Mouse (Mus musculus): ENCODE measurements around the gene Prkaca. TPM values are rescaled to one million over a fixed set of nuclear protein-coding genes. Genes with fewer than 3 reads are reported as not detected.

Gene Prkaca
- 148 and 158 TPM in 2 replicates for polyA plus RNA-seq (2016; fragmentation: Nextera tagmentation; extraction: Ambion mirVana)

GRCm38 (mm10) chr8:83972150-83973120 is at the start of gene Prkaca:
Prkaca (plus strand) TSS chr8:83972993.
- peak; percentile 99 for DNase-seq (ENCODE audit: extremely low spot score, low spot score)
- Histone ChIP-seq H3K4me1 (peaks cover 39% of the 10 kb centered on the region), H3K4me3 (peak within 1 kb of the TSS; percentile 96), H3K9me3 (no peaks in the 10 kb centered on the region), H3K36me3 (replicated peaks) (peaks cover 42% of the 10 kb centered on the region), H3K27ac (peak within 1 kb of the TSS; percentile 88), H3K27me3 (ENCODE audit: poor library complexity, severe bottlenecking) (no peaks in the 10 kb centered on the region)
- WGBS, result 1% methylated on average over 91 of the region's 94 CpGs

- no peaks in the 10 kb centered on the region for H3K4me1 ChIP-seq
- no peak overlapping the region for H3K27ac ChIP-seq
- H3K4me3 ChIP-seq, result no peak overlapping the region
- no peaks in the 10 kb centered on the region for H3K9me3 ChIP-seq
- peaks cover 98% of the 10 kb centered on the region for H3K36me3 ChIP-seq (replicated peaks)
- WGBS, result 93% methylated on average over 5 of the region's 5 CpGs
- H3K27me3 ChIP-seq (ENCODE audit: poor library complexity, severe bottlenecking), result no peaks in the 10 kb centered on the region
- DNase-seq (ENCODE audit: extremely low spot score, low spot score), result no peak
These were observed 48.2 kb upstream of the Prkaca start for GRCm38 (mm10) chr8:83924585-83924984.

GRCm38 (mm10) chr8:83926266-83926665 is 46.5 kb upstream of the Prkaca start:
- H3K27ac ChIP-seq, result no peak overlapping the region
- H3K27me3 ChIP-seq (ENCODE audit: poor library complexity, severe bottlenecking), result no peaks in the 10 kb centered on the region
- H3K4me3 ChIP-seq, result no peak overlapping the region
- no peak for DNase-seq (ENCODE audit: extremely low spot score, low spot score)
- H3K4me1 ChIP-seq, result no peaks in the 10 kb centered on the region
- H3K9me3 ChIP-seq, result no peaks in the 10 kb centered on the region
- 82% methylated on average over 7 of the region's 7 CpGs for WGBS
- peaks cover 98% of the 10 kb centered on the region for H3K36me3 ChIP-seq (replicated peaks)

GRCm38 (mm10) chr8:83934222-83934621 is 38.6 kb upstream of the Prkaca start:
- H3K36me3 ChIP-seq (replicated peaks), result peaks cover 100% of the 10 kb centered on the region
- no peaks in the 10 kb centered on the region for H3K27me3 ChIP-seq (ENCODE audit: poor library complexity, severe bottlenecking)
- no peak overlapping the region for H3K4me3 ChIP-seq
- H3K9me3 ChIP-seq, result no peaks in the 10 kb centered on the region
- no peak for DNase-seq (ENCODE audit: extremely low spot score, low spot score)
- WGBS, result 92% methylated on average over 5 of the region's 5 CpGs
- H3K4me1 ChIP-seq, result no peaks in the 10 kb centered on the region
- H3K27ac ChIP-seq, result no peak overlapping the region

GRCm38 (mm10) chr8:83934994-83935393 is 37.8 kb upstream of the Prkaca start:
- WGBS, result 96% methylated on average over 2 of the region's 2 CpGs
- H3K4me1 ChIP-seq, result no peaks in the 10 kb centered on the region
- H3K36me3 ChIP-seq (replicated peaks), result peaks cover 99% of the 10 kb centered on the region
- no peak for DNase-seq (ENCODE audit: extremely low spot score, low spot score)
- H3K9me3 ChIP-seq, result no peaks in the 10 kb centered on the region
- no peak overlapping the region for H3K4me3 ChIP-seq
- no peak overlapping the region for H3K27ac ChIP-seq
- no peaks in the 10 kb centered on the region for H3K27me3 ChIP-seq (ENCODE audit: poor library complexity, severe bottlenecking)

GRCm38 (mm10) chr8:83935435-83935834 is 37.4 kb upstream of the Prkaca start:
- 90% methylated on average over 8 of the region's 8 CpGs for WGBS
- H3K4me1 ChIP-seq, result no peaks in the 10 kb centered on the region
- no peak overlapping the region for H3K4me3 ChIP-seq
- DNase-seq (ENCODE audit: extremely low spot score, low spot score), result no peak
- no peak overlapping the region for H3K27ac ChIP-seq
- no peaks in the 10 kb centered on the region for H3K9me3 ChIP-seq
- no peaks in the 10 kb centered on the region for H3K27me3 ChIP-seq (ENCODE audit: poor library complexity, severe bottlenecking)
- peaks cover 99% of the 10 kb centered on the region for H3K36me3 ChIP-seq (replicated peaks)

GRCm38 (mm10) chr8:83937645-83938044 is 35.1 kb upstream of the Prkaca start:
- peaks cover 79% of the 10 kb centered on the region for H3K36me3 ChIP-seq (replicated peaks)
- 84% methylated on average over 7 of the region's 7 CpGs for WGBS

GRCm38 (mm10) chr8:83938330-83938729 is 34.5 kb upstream of the Prkaca start:
- WGBS, result 93% methylated on average over 15 of the region's 15 CpGs
- no peak for DNase-seq (ENCODE audit: extremely low spot score, low spot score)
- Histone ChIP-seq H3K9me3 (no peaks in the 10 kb centered on the region), H3K4me1 (no peaks in the 10 kb centered on the region), H3K4me3 (no peak overlapping the region), H3K27me3 (ENCODE audit: poor library complexity, severe bottlenecking) (no peaks in the 10 kb centered on the region), H3K36me3 (replicated peaks) (peaks cover 72% of the 10 kb centered on the region), H3K27ac (no peak overlapping the region)

More at GRCm38 (mm10) chr8:83937645-83938044, 35.1 kb upstream of the Prkaca start:
- H3K27me3 ChIP-seq (ENCODE audit: poor library complexity, severe bottlenecking), result no peaks in the 10 kb centered on the region
- H3K4me1 ChIP-seq, result no peaks in the 10 kb centered on the region
- H3K9me3 ChIP-seq, result no peaks in the 10 kb centered on the region
- no peak for DNase-seq (ENCODE audit: extremely low spot score, low spot score)
- no peak overlapping the region for H3K4me3 ChIP-seq
- H3K27ac ChIP-seq, result no peak overlapping the region

- Histone ChIP-seq H3K36me3 (replicated peaks) (peaks cover 43% of the 10 kb centered on the region), H3K4me3 (no peak overlapping the region), H3K9me3 (no peaks in the 10 kb centered on the region), H3K27ac (no peak overlapping the region), H3K4me1 (no peaks in the 10 kb centered on the region), H3K27me3 (ENCODE audit: poor library complexity, severe bottlenecking) (no peaks in the 10 kb centered on the region)
- WGBS, result 78% methylated on average over 6 of the region's 6 CpGs
- DNase-seq (ENCODE audit: extremely low spot score, low spot score), result no peak
These were observed 31.6 kb upstream of the Prkaca start for GRCm38 (mm10) chr8:83941066-83941677.

- no peak for DNase-seq (ENCODE audit: extremely low spot score, low spot score)
- H3K27ac ChIP-seq, result no peak overlapping the region
- no peaks in the 10 kb centered on the region for H3K27me3 ChIP-seq (ENCODE audit: poor library complexity, severe bottlenecking)
- H3K4me3 ChIP-seq, result no peak overlapping the region
- H3K9me3 ChIP-seq, result no peaks in the 10 kb centered on the region
- peaks cover 31% of the 10 kb centered on the region for H3K36me3 ChIP-seq (replicated peaks)
- 88% methylated on average over 1 of the region's 1 CpGs for WGBS
- H3K4me1 ChIP-seq, result no peaks in the 10 kb centered on the region
These were observed 30.3 kb upstream of the Prkaca start for GRCm38 (mm10) chr8:83942446-83942845.

- no peaks in the 10 kb centered on the region for H3K27me3 ChIP-seq (ENCODE audit: poor library complexity, severe bottlenecking)
- WGBS, result 71% methylated on average over 3 of the region's 3 CpGs
- H3K27ac ChIP-seq, result no peak overlapping the region
- H3K9me3 ChIP-seq, result no peaks in the 10 kb centered on the region
- no peak overlapping the region for H3K4me3 ChIP-seq
- 0 out of 2 replicates have a peak, but pooled peaks cover under 1% of the 10 kb centered on the region for H3K36me3 ChIP-seq (replicated peaks)
- DNase-seq (ENCODE audit: extremely low spot score, low spot score), result no peak
- H3K4me1 ChIP-seq, result no peaks in the 10 kb centered on the region
These were observed 27.3 kb upstream of the Prkaca start for GRCm38 (mm10) chr8:83945540-83945939.

- Histone ChIP-seq H3K4me3 (peak overlapping the region; percentile 84), H3K4me1 (peaks cover 21% of the 10 kb centered on the region), H3K27ac (peak overlapping the region; percentile 80), H3K27me3 (ENCODE audit: poor library complexity, severe bottlenecking) (no peaks in the 10 kb centered on the region), H3K36me3 (replicated peaks) (peaks cover 15% of the 10 kb centered on the region), H3K9me3 (no peaks in the 10 kb centered on the region)
- DNase-seq (ENCODE audit: extremely low spot score, low spot score), result no peak
- 2% methylated on average over 14 of the region's 14 CpGs for WGBS
These were observed 18.1 kb upstream of the Prkaca start for GRCm38 (mm10) chr8:83954749-83955105.

All from forebrain, embryonic 10.5 days (tissue).